Mouse (Mus musculus): ENCODE data around the gene Thy1. TPM values are rescaled to one million over a fixed set of nuclear protein-coding genes. Genes with fewer than 3 reads are reported as not detected.

Gene Thy1
- polyA plus RNA-seq, 1 experiment from 2014 or later, result not detected

DNA sequence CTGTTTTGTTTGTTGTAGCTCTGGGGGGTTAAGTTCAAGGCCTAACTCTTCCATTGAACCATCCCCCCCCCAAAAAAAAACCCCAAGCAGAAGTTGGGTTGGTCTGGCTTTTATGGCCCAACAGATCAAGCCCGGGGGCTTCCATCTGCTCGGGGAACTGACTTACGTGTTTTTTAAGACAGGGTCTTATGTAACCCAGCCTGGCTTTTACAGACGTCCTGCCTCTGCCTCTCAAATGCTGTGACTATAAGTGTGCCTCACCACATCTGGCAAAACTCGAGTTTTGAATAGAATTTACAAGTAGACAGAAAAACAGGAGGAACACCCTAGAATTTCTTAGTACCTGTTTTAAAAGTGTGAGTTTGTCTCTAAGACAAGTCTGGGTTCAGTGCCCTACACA lies 38.4 kb downstream of the Thy1 start:
- H3K27me3 ChIP-seq, result no peaks in the 10 kb centered on the region
- in situ Hi-C loops (cut with MboI; ENCODE audit: low pct_unique_long_range_greater_than_20kb), result no loop called here
- POLR2A ChIA-PET, result no interaction called here
- CTCF ChIA-PET, result interaction anchor here (1.0 kb wide), 1 partner anchor 13 kb away, joined by 3 read pairs; no protein-coding TSS in a partner anchor
- DNase-seq (ENCODE audit: low read depth, low spot score) (no peak), ATAC-seq (no peak)
- no peak for TF ChIP-seq CTCF (IDR thresholded peaks at IDR 0.05)

DNA sequence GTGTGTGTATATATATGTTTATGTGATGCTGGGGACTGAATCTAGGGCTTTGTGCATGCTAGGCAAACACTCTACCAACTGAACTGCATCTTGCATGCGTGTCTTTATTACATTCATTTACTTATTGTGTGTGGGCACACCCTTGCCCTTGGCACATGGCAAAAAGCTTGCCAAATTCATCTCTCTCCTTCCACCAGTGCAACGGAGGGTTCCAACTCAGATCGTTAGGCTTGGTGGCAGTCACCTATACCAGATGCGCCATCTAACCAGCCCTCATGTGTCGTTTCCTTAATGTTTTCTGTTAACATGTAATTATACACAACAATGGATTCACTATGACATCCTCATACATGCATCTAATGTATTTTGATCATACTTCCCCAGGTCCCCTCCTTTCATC lies 39.1 kb downstream of the Thy1 start:
- no peak for DNase-seq (ENCODE audit: low read depth, low spot score)
- ATAC-seq, result no peak
- H3K27me3 ChIP-seq, result no peaks in the 10 kb centered on the region
- ChIA-PET POLR2A (no interaction called here), CTCF (interaction anchor here (1.0 kb wide), 2 partner anchors 12 to 34 kb away, joined by 3 to 5 read pairs; no protein-coding TSS in a partner anchor)
- in situ Hi-C loops (cut with MboI; ENCODE audit: low pct_unique_long_range_greater_than_20kb), result no loop called here
- TF ChIP-seq CTCF (IDR thresholded peaks at IDR 0.05), result no peak

DNA sequence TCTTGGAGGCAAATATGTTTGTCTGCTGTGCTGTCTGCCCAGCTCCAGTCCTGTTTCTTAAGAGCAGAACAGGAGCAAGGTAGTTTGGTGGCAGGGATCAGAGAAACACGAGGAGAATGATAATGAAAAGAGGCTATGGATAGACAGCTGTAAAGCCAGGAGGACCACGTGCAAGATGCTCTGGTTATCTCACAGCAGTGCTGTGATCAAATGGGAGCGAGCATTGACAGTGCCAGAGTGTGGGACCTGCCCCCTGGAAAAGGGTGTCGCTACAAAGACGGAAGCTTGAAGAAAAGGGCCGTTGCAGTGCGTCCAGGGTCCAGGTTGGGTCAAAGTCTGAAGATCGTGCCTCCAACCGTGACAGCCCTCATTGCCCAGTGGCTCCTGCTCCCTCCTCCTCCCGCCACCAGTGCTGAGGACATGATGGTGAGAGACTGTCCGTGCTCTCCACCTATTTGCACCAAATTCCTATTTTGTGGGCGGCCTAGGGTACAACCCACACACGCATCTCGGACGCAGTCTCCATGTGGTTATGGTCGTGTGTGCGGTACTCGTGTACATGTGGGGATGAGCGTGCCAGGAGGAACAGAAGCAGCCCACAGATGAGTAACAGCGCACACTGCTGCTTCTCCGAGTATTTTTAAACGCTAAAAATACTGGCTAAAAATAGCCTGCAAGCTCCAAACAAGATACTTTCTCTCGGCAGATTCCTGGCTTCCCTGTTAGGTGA lies 40.4 kb downstream of the Thy1 start:
- ChIA-PET POLR2A (no interaction called here), CTCF (interaction anchor here (0.8 to 1.4 kb wide), 4 partner anchors 14 to 36 kb away, joined by 3 read pairs; partner anchors contain the start of gene Usp2)
- in situ Hi-C loops (cut with MboI; ENCODE audit: low pct_unique_long_range_greater_than_20kb), result no loop called here
- no peak for TF ChIP-seq CTCF (IDR thresholded peaks at IDR 0.05)
- ATAC-seq (no peak), DNase-seq (ENCODE audit: low read depth, low spot score) (no peak)
- no peaks in the 10 kb centered on the region for H3K27me3 ChIP-seq

DNA sequence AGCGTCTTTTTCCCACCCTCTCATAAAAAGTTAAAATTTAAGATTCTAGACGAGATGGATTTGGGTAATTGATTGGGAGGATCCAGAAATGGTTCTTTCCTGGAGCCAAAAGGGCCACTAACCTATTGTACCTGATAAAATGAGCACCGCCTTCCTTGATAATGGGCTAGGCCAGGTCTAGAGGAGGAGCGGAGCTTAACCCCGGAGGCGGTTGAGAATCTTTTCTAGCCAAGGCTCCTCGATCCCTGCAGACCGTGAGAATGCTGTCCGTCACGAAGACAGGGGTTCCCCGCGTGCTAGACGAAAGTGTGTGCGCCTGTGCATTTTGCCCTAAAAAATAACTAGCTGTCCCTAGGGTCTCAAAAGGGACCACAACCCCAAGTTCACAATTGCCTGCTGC lies 41.1 kb downstream of the Thy1 start:
- ChIA-PET POLR2A (no interaction called here), CTCF (interaction anchor here (1.3 to 1.4 kb wide), 2 partner anchors 15 to 35 kb away, joined by 3 read pairs; no protein-coding TSS in a partner anchor)
- TF ChIP-seq CTCF (IDR thresholded peaks at IDR 0.05), result no peak
- no peaks in the 10 kb centered on the region for H3K27me3 ChIP-seq
- peak; percentile 10 for ATAC-seq
- in situ Hi-C loops (cut with MboI; ENCODE audit: low pct_unique_long_range_greater_than_20kb), result no loop called here
- DNase-seq (ENCODE audit: low read depth, low spot score), result no peak

DNA sequence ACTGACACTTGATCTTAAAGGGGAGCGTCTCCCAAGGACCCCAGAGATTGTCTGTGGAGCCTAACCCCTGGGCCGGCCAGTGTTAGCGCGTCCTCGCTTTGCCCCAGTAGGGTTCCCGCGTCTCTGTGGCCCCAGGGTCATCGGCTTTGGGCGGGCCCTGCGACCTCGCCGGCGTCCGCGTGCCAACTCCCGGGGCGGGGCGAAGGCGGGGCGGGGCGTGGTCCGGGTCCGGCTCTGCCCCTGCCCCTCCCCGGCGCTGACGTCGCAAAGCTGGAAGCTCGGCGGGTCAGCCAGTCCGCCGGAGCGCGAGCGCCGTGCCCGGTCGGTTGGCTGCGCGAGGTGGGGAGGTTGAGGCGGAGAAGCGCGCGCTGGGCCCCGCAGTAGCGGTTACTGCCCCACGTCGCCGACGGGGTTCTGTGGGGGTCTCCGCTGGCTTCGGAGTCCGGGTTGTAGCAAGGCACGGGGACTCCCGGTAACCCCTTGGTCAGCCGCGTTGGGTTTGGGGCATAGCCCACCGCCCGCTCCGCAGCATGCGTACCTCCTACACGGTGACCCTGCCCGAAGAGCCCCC lies 41.6 kb downstream of the Thy1 start:
- H3K27me3 ChIP-seq, result no peaks in the 10 kb centered on the region
- in situ Hi-C loops (cut with MboI; ENCODE audit: low pct_unique_long_range_greater_than_20kb), result no loop called here
- no peak for TF ChIP-seq CTCF (IDR thresholded peaks at IDR 0.05)
- DNase-seq (ENCODE audit: low read depth, low spot score) (no peak), ATAC-seq (peak; percentile 46)
- ChIA-PET CTCF (interaction anchor here (1.3 to 1.4 kb wide), 2 partner anchors 16 to 35 kb away, joined by 3 read pairs; no protein-coding TSS in a partner anchor), POLR2A (no interaction called here)

DNA sequence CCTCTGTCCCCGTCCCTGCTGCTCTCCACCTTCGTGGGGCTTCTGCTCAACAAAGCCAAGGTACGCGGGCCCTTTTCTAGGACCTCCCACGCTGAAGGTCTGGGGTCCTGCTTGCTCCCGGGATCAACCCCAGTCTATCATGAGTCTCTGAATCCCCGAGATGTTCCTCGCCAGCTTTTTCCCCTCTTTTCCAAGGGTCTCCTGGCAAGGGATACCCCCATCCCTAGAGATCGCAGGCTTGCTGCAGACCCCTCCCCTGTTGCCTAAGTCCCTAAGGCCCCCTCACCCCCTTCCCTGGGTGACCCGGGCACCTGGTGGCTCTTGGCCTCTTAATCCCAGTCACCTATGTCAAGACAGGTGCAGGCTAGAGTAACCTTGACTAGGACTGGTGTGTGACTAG lies 42.1 kb downstream of the Thy1 start:
- ATAC-seq (peak; percentile 21), DNase-seq (ENCODE audit: low read depth, low spot score) (no peak)
- ChIA-PET POLR2A (no interaction called here), CTCF (no interaction called here)
- TF ChIP-seq CTCF (IDR thresholded peaks at IDR 0.05), result no peak
- in situ Hi-C loops (cut with MboI; ENCODE audit: low pct_unique_long_range_greater_than_20kb), result no loop called here
- no peaks in the 10 kb centered on the region for H3K27me3 ChIP-seq

DNA sequence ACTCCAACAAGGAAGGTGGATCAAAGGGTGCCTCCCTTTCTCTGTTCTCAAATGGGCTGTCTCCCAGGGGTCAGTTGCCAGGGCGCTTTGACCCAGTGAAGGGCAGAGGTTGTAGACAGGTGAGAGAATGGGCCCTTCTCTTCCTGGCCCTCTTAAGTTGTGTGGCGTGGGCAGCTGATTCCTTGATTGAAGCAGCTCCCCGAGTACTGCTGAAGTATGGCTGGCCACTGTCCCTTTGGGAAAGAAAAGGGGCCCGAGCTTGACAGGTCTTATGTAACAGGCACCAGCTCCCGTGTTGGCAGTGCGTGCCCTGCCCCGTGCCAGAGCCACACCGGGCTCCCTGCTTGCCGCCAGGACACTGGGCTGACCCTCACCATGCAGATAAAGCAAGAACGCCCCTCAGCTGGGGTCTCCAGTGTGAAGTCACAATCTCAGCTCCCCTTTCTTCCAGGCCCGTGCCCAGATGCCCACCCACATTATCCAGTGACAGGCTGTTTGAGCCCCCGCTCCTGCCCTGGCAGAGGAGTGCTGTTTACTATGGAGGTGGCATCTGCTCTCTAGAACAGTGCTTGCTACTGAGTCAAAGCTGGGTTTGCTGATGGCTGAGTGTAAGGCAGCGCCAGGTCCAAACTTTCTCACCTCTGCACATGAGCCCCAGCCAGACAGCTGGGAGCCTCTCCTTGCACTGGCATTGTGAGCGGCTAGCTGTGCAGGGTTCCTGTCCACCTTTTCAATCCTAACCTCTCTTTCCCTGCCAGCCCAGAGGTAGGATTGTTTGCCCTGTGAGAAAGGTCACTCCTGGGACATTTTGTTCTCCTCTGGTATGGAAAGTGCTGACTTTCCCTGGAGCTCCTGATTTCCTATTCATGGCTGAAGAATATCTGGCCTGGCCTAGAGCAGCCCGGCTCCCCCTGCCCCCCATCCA lies 42.8 kb downstream of the Thy1 start:
- DNase-seq (ENCODE audit: low read depth, low spot score) (no peak), ATAC-seq (no peak)
- ChIA-PET POLR2A (no interaction called here), CTCF (interaction anchor here (2.0 kb wide), 1 partner anchor 9 kb away, joined by 6 read pairs; no protein-coding TSS in a partner anchor)
- H3K27me3 ChIP-seq, result no peaks in the 10 kb centered on the region
- in situ Hi-C loops (cut with MboI; ENCODE audit: low pct_unique_long_range_greater_than_20kb), result no loop called here
- no peak for TF ChIP-seq CTCF (IDR thresholded peaks at IDR 0.05)

DNA sequence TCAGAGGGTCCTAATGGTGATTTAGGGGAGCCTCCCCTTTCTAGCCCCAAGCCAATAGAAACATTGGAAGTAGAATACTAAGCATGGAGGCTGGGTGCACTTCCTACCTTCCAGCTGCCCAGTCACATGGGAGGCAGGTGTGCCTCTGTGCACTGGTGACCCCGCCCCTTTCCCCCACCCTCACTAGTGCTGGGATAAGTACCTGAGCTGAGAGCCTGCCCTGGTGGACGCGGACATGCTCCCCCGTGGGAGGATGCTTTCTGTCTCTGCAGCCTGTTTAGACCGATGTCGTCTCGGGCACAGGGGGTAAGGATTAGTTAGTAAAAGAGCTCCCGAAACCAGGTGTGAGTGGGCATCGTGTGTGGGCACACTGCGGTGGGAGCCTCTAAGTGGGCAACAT lies 43.8 kb downstream of the Thy1 start:
- DNase-seq (ENCODE audit: low read depth, low spot score) (no peak), ATAC-seq (no peak)
- TF ChIP-seq CTCF (IDR thresholded peaks at IDR 0.05), result no peak
- CTCF ChIA-PET, result interaction anchor here (2.0 kb wide), 1 partner anchor 10 kb away, joined by 6 read pairs; no protein-coding TSS in a partner anchor
- in situ Hi-C loops (cut with MboI; ENCODE audit: low pct_unique_long_range_greater_than_20kb), result no loop called here
- POLR2A ChIA-PET, result interaction anchor here (1.3 kb wide), 1 partner anchor 16 kb away, joined by 5 read pairs; no protein-coding TSS in a partner anchor
- no peaks in the 10 kb centered on the region for H3K27me3 ChIP-seq

DNA sequence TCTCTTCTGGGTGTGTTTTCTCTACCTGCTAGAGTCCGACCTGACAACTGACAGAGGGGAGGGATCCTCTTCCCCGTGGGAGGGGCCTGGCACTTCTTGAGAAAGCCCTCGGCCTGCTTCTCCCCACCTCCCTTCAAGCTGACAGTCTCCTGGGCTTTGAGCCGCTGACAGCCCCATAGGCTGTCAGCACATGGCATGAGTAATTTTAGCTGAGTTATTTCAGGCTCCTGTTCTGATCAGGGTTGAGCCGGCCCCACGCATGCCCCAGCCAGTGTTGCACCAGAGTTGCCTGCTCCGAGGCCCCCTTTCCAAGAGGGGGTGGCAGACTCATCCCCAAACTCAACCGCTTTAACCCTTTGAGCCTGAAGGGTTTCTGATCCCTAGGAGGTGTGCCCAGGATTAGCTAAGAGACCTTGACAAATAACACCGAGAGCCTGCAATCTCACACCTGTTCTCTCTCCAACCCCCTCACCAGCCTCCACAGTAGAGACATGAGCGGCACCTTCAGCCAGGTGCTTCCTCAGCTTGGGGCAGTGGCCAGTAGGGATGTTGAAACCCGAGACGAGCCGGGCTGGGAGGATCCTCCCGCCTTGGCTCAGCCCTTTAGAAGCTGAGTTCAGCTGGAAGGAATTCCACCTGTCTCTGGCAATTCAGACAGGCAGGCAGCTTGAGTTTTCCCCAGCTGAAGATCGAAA lies 44.7 kb downstream of the Thy1 start:
- ChIA-PET POLR2A (interaction anchor here (1.3 to 1.4 kb wide), 2 partner anchors 11 to 17 kb away, joined by 3 to 5 read pairs; no protein-coding TSS in a partner anchor), CTCF (interaction anchor here (1.0 to 2.0 kb wide), 4 partner anchors 11 to 31 kb away, joined by 3 to 6 read pairs (median 3); no protein-coding TSS in a partner anchor)
- in situ Hi-C loops (cut with MboI; ENCODE audit: low pct_unique_long_range_greater_than_20kb), result no loop called here
- DNase-seq (ENCODE audit: low read depth, low spot score) (no peak), ATAC-seq (no peak)
- no peaks in the 10 kb centered on the region for H3K27me3 ChIP-seq
- TF ChIP-seq CTCF (IDR thresholded peaks at IDR 0.05), result no peak
